Mouse (Mus musculus): ENCODE measurements around the gene Gm30302.

GRCm38 (mm10) chr13:49814958-49815357, 16.2 kb upstream of the Gm30302 start:
- TF ChIP-seq CTCF (IDR thresholded peaks at IDR 0.05; ENCODE audit: low read depth, low read length) (no peak), POLR2A (IDR thresholded peaks at IDR 0.05; ENCODE audit: extremely low read depth, insufficient read depth, low read length) (no peak)
